Mouse (Mus musculus): ENCODE results near the gene Epb41l3.

The Epb41l3 gene

DNA sequence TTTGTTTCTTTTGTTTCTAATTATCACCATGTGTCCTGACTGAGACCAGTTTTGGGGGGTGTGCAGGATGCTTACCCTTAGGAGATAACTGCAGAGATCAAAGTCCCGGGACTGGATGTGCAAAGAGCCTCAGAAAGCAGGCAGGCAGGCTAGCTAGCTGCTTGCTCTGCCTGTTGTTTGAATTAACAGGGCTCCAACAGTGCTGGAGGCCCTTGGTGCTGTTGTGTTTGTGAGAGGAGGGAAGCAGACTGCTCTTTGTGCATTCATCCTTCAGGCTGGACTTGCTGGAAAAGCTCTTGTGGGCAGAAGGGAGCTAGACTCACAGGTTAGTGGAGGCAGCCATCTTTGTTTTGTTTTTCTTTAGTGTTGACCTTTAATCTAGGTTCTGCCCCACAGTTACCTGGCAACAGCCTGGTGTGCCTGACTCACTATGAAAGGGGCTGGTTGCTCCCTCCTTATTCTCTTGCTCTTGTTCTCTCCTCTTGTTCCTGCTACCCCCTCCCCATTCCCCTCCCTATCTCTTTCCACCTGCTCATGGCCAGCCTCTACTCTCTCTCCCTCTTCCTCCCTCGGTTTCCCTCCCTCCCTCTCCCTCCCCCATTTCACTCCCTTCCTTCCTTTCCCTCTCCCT lies 117.5 kb downstream of the Epb41l3 start:
- DNase-seq = no peak

DNA sequence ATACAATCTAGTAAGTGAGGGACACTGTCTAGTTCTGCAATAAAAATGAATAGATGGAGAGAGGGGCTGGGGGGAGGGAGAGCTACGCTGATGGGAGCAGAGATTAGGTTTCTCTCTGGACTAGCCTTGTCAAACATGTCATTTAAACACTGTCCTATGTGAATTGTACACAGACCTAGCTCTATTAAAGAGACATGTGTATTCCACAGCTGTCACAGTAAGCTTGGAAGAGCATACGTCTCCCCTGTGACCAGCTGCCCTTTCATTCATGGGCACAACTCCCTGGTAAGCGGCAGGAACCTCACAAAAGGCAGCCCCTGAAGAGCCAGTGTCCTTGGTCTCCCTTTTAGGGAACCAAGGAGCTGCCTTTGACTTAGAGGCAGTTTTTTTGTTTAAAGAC lies 119.1 kb downstream of the Epb41l3 start:
- DNase-seq = no peak

DNA sequence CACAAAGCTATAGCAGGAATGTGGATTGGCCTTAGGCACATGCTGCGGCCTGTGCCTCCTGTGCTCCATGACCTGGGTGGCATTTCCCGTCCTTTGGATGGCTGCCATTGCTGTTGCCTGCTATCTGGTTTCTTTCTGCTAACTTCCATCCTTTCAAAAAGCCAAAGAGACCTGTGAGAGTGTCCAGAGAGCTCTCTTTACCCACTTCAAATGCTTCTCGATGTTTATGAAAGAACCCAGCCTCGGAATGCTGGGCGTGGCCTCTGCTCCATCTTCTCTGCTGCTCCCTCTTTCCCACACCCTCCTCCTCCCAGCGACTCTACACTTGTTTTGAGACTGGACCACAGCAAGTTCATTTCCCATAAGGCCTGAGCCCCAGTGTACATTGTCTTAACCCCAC lies 120.3 kb downstream of the Epb41l3 start:
- no peak for DNase-seq

DNA sequence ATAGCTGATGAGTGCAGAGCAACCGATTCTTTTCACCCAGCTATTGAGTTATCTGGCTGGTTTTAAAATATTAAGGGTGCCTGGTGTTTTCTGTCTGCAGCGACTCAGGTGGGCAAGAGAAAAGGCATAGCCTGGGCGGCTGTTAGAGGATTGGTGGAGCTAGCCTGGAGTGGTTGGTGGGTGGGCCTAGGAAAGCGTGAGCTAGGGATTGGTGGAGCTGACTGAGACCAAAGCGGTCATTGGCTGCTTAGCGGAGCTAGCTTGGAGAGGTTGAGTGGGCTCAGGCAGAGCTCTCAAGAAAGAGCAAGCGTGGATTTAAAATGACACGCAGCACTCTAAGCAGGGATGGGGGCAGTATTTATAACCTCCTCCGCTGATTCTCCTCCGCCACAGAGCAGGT lies 121.2 kb downstream of the Epb41l3 start:
- DNase-seq = peak; percentile 69

DNA sequence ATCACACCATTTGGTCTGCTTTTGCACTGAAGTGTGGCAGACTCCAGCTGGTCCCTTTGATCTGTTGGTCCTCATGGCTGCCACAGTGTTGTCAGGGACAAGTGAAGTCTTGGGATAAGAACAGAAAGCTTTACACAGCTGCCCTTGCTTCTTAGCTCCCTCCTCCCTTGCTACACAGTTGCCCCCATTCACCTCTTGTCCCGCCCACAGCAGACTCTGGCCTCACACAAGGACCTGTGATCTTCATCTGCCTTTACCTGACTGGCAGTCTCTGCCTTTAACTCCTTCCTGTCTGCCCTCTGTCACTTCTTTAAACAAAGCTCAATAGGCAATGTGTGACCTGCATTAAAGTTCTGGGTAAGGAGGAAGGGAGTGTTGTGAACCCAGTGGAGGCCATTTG lies 123.3 kb downstream of the Epb41l3 start:
- DNase-seq = no peak

DNA sequence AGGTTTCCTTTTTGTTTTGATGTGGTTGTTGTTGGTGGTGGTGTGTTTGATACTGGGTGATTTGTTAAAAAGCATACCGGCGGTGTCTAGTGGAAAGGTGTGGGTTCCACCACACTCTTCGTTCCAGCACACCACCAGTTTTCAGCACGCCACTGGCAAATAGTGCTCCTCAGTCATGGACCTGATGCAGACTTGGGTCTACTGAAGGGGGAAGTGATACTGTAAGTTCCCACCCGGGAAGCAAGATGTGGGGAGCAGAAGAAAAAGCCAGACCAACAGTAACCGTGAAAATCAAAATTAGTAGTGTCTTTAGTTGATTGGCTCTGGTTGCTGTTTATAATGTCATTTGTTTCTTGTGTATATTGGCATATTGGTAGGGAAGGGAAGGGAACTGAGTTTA lies 124.3 kb downstream of the Epb41l3 start:
- no peak for DNase-seq

DNA sequence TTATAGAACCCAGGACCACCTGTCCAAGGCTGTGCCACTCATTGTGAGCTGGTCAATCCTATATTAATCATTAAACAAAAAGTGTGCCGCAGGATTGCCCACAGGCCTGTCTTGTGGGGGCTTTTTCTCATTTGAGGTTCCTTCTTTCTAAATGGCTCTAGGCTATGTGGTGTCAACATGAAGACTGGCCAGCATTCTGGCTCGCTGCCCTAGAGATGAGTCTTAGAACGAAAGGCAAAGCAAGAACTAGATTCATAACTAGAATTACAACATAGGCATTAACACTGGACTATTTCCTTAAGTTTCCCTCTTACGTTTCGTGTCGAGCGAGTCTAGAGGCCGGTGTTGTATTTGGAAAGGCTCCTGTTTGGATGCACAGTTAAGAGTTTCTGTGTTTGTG lies 125.5 kb downstream of the Epb41l3 start:
- no peak for DNase-seq

DNA sequence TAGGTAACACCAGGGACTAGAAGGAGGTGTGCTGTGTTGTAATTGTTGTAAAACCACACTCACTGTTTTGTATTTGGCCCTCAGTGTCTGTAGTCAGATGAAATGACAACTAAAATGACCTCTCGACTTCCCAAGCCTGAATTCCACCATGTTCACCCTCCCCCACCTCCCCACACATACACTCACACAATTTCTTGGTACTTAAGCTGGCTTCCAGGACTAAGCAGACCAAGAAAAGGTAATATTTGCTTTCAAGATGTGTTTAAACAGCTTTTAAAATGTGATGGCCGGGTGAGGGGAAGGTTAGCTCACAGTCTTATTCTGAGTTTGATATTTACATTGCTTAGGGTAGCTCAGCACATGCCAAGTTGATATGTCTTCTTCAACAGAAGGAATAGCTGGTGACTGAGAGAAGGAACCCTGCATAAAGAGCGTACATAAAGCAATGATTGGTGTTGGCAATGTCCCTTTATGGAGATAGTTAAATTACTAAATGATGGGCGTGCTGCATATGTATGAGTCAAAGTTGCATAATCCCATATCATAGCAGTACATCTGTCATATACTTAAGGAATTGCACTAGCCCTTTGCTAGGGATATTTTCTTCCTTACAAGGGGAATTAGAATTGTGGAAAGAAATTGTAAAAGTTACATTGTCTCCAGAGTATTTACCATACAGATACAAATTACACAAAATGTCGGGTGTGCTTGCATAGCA lies 130.0 kb downstream of the Epb41l3 start:
- DNase-seq = no peak

DNA sequence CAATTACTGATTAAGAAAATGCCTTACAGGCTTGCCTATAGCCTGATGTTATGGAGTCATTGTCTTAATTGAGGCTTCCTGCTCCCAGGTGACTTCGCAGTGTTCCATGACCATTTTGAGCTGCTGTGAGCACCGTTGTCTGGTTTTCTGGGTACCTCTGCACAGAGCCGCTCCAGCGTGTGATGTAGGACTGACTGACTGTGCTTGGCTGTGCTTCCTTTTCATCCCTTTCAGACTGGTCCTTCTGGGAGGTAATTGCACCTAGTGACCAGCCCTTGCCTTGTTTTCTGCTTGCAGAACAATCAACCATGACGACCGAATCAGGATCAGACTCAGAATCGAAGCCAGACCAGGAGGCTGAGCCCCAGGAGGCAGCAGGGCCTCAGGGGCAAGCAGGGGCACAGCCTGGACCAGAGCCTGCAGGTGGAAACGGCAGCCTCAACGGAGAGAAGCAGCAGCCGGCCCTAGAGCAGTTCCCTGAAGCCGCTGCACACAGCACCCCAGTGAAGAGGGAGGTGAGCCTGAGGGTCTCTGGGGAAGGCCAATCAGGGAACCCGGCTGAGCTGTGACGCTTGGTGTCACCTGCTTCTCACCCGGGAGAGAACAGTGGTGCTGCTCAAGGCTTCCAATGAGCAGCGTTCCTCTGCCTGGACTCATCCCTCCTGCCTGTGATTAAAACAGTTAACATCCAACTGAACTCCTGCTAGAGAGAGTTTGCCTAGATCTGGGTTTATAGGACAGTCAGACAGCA lies 132.3 kb downstream of the Epb41l3 start:
- no peak for DNase-seq

DNA sequence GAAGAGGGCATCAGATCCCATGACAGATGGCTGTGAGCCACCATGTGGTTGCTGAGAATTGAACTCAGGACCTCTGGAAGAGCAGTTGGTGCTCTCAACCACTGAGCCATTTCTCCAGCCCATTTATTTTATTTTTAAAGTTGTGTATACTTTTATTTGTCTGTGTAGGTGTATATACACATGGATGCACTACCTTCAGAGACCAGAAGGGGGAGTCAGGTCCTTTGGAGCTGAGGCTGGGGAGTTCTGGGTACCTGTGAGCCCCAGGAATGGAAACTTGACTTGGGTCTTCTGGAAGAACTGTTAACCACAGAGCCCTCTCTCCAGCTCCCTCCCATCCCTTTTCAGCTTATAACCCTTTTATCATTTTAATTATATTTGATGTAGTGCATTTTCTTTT lies 135.6 kb downstream of the Epb41l3 start:
- DNase-seq = no peak

DNA sequence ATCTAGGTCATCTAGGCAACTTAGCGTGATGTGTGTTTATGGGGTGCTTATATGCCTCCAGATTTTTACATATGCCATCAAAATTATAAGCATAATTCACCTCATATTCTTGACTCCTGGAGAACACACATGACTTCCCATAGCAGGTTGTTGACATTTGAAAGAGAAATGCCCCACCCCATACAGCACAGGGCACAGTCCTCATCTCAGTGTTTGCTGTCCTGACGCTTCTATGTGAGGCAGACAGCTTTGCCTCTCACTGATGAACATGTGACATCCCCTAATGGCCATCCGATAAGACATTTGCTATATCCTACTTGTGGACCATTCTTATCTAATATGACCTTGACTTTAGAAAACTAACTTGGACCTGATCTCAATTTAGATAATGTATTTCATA lies 140.6 kb downstream of the Epb41l3 start:
- DNase-seq = no peak

DNA sequence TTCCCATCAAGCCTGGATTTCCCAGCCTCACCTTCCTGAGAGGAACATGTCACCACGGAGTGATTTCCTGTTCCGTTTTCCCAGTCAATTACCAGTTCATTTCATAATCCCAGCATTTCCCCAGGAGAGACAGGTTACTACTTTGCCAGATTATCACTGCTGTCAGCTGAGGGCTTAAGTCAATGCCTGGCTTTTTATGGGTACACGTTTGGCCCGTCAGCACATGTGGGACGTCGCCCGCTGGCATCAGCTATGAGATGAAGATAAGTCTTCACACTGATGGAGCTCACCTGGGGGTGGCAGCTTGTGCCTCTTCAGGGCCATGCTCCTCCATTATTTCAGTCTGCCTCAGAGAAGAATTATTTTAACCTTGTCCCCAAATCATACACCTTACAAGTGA lies 145.4 kb downstream of the Epb41l3 start:
- no peak for DNase-seq

DNA sequence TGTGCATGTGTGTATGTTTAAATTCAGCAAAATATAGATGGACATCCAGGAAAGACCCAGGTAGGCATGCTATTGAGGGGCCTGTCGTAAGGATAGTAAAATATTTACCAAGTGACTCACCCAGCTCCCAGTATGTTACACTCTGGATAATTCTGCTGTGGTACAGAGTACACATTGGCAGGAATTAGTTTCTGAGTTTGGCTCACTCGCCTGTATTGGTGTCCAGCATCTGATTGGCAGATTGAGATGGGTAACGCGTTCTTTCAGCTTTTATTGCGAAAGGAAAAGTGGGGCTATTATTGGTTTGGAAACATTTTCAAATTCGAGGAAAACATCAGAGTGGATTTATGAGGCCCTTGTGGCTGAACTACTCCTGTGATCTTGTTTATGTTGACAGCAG lies 145.9 kb downstream of the Epb41l3 start:
- DNase-seq = no peak

DNA sequence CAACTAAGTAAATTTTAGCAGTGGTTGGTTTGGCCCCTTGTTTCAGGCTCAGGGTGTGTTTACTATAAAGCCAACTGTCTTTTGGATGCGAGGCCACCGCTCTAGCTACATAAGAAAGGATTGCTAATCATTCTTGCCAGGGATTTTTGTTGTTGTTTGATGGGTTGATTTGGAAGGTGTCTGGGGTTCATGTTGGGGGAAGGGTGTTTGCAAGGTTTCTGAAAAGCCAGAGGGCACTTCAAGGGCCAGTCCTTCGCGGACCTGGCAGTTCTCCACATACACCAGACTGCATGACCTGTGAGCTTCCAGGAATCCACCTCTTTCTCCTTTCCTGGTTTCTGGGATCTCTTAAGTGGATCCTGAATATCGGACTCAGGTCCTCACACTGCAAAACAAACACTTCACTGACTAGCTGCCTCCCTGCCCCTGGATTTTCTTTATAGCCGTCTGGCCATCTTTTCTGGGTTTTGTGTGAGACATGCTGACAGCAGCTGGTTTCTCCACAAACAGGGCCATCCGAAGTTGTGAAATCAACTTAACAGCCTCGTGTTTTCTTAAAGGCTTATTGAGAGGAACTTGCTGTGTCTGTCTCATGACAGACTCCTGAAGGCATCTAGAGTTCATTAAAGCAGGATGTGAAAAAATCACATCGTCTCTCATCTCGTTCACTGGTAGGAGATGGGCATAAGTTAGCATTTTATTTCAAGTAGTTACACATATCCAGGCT lies 146.6 kb downstream of the Epb41l3 start:
- no peak for DNase-seq

DNA sequence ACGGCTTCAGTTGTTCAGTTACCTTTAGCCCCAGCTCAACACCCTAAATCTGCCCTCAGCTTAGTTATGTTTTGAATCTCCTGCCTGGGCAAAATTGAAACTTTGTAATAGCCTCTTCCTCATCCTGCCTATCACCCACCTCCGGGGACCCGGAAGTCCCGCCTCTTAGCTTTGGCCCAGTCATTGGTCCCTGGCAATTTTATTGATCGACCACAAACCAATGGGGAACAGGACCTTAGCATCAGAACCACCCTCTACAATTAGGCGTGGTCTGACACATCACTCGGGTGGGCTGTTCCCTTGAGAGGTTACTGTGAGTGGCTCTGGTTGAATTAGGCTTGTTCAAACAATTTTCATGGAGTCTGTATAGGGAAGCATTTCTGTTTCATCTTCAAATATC lies 150.5 kb downstream of the Epb41l3 start:
- no peak for DNase-seq

DNA sequence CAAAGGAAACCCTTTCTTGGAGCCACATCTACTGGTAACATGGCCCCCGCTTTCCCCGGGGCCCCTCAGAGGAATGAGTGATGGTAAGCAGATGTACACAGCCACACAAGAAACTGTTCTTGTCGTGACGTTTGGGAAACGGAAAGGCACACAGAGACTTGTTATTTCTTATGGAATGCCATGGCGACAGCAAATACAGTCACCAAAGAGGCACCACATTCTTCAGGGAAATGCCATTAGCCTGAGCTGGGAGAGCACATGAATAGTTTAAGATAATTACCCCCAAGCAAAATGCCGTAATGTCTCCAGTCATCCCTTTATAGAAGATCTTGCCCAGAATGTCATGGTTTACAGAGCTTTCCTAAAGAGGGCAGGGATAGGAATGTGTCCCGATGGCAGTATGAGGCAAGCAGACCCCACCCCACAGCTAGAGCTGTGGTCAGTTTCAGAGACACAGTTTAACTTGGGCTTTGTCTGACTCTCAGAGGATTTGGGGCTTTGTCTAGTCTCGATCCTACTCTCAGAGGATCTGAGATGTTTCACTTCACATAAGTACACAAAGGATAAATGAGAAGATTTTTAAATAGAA lies 152.0 kb downstream of the Epb41l3 start:
- no peak for DNase-seq

DNA sequence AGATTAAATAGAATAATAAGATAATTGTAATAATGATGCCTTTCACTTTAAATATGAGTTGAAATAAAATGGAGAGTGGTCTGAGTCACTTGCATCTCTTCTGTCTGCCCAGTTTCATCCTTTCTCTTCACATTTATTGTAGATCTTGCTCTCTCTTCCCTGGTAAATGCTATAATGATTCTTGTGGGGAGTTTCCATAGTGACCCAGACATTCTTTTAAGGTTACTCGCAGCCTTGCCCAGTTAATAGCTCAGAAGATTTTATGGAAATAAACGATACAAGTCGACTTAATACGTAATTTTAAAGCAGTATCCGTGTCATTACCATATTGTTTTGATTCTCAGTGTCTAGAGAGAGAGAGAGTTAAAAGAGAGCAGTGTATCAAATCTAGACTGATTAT lies 154.0 kb downstream of the Epb41l3 start:
- no peak for DNase-seq

DNA sequence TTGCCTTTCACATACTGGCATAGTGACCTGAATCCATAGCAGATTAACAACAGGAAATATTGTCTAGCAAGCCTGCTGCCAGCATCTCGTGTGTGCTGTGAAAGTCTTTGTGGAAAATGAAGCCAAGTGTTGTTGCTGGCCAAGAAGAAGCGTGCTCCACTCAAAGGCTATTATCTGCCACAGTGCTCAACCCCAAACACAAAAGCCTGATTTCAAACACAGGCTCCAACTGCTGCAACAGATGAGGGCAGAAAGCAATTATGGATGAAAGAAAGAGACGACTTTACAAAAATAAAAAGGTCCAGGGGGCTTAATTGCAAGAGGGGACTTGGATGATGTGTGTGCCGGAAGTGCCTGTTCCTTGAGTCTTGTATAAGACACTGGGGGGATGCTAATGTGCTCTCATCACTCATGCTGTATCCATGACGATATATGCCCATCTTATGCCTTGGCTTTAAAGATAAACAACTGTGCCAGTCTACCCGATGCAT lies 154.7 kb downstream of the Epb41l3 start:
- DNase-seq = no peak

DNA sequence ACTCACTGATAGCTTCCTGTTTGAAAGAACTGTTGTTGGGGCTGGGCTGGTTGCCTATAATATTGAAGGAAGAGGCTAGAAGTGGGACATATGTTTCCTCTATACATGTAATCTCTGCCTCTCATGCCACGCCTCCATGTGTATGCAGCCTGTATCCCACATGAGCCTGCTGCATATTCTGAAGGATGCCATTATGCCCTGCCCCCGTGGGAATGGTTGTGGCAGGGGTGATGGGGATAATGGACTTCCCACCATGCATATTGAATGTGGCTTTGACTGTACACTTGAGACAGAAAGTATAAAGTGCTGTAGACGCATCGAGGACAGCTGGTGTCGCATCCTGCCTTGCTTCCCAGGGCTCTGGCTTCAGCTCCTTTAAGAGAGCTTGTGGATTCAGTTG lies 155.9 kb downstream of the Epb41l3 start:
- no peak for DNase-seq

DNA sequence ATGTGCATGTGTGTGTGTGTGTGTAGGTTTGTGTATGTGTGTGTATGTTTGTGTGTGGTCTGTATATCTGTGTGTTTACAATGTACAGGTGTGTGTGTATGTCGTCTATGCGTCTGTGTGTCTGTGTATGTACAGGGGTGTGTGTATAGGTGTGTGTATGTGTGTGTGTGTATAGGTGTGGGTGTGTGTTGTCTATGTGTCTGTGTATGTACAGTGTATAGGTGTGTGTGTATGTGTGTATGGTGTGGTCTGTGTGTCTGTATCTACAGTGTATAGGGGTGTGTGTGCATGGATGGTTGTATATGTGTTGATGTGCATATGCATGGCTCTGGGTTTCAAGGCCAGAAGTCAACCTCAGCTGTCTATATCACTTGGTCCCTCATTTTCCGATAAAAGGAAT lies 161.7 kb downstream of the Epb41l3 start:
- DNase-seq = no peak

DNA sequence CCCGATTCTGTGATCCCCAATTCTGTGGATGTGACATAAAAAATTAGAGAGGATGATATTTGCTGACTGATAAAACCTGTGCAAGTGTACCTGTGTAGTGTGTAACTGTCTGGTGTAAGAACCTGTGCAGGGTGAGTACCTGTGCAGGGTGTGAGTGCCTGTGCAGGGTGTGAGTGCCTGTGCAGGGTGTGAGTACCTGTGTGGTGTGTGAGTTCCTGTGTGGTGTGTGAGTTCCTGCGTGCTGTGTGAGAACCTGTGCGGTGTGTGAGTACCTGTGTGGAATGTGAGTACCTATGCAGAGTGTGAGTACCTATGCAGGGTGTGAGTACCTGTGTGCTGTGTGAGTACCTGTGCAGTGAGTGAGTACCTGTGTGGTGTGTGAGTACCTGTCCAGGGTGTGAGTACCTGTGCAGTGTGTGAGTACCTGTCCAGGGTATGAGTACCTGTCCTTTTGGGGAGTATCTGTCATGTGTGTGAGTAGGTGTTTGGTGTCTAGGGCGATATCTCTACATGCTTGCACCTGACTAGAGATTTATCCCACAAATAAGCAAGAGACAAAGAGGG lies 163.4 kb downstream of the Epb41l3 start:
- no peak for DNase-seq

DNA sequence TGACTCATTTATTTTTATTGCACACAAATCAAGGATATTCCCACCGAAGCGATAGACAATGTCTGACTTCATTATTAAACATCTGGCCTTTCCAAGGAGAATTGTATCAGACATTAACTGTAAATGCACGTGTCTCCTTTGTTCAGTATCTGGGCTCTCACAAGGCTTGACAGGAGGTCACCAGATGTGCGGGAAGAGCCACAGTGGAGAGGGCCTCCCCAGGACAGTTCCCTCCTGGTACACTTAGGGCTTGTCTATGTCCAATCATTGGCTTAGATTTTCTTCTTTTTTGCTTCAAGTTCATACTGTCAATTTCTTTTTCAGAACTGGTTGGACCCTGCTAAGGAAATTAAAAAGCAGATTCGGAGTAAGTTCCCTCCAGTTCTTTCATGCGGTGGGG lies 163.9 kb downstream of the Epb41l3 start:
- DNase-seq = no peak

DNA sequence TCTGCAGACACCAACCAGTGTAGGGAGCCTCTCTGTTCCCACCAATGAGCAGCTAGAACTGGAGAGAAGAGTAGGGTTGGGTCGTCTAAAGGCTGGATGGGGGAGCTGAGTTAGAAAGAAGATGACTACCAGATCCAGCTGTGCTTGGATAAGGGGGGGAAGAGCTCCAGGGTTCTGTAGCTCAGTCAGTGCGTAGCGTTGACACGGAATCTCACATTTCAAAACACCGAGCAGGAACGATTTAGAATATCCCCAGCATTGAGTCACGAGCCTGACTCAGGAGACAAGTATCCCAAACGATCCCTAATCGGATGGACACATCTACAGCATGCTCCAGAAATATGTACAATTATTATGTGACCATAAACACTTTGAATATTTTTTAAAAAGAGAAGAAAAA lies 180.4 kb downstream of the Epb41l3 start:
- DNase-seq = no peak

Measured in right cerebral cortex, adult 18-20 months (tissue).